Mouse (Mus musculus) midbrain, embryonic 11.5 days (tissue): ENCODE measurements around the gene 1700012B09Rik. TPM values are rescaled to one million over a fixed set of nuclear protein-coding genes. Genes with fewer than 3 reads are reported as not detected.
A peak's percentile ranks its signal among the peaks of the same experiment; 100 is the strongest.

Source experiments
- ATAC-seq: fragments of 200-750 bp; cut with Nextera tagmentation; 2 replicates; pipeline ENCODE4 v1.8.0; 2017; ENCODE audit warnings: moderate TSS enrichment, moderate library complexity; ENCODE audit not compliant: low FRiP score
- DNase-seq: peaks from one replicate; pipeline ENCODE4 v3.0.0; 2015; ENCODE audit warnings: low spot score; ENCODE audit errors: missing footprints
- H3K27ac ChIP-seq: fragments of 300-500 bp; sonication (generic); 2 replicates; pipeline ENCODE4 v1.5.1; 2014; ENCODE audit warnings: low read depth, low read length
- H3K27me3 ChIP-seq: fragments of 300-500 bp; sonication (generic); 2 replicates; pipeline ENCODE4 v1.6.1; 2014; ENCODE audit warnings: mild to moderate bottlenecking, low read length, moderate library complexity, mixed read lengths; ENCODE audit not compliant: control insufficient read depth, insufficient read depth
- H3K36me3 ChIP-seq: fragments of 300-500 bp; sonication (generic); 2 replicates; pipeline ENCODE4 v1.6.1; 2014; ENCODE audit warnings: mild to moderate bottlenecking, low read length, moderate library complexity, mixed read lengths; ENCODE audit not compliant: control insufficient read depth, insufficient read depth
- H3K4me1 ChIP-seq: fragments of 300-500 bp; sonication (generic); 2 replicates; pipeline ENCODE4 v1.6.1; 2014; ENCODE audit warnings: low read length; ENCODE audit not compliant: control insufficient read depth, insufficient read depth
- H3K4me2 ChIP-seq: fragments of 300-500 bp; sonication (generic); 2 replicates; pipeline ENCODE4 v1.6.1; 2014; ENCODE audit warnings: mild to moderate bottlenecking, moderate library complexity
- H3K4me3 ChIP-seq: fragments of 300-500 bp; sonication (generic); 2 replicates; pipeline ENCODE4 v1.5.1; 2014; ENCODE audit warnings: low read depth, low read length
- H3K9ac ChIP-seq: fragments of 300-500 bp; sonication (generic); 2 replicates; pipeline ENCODE4 v1.6.1; 2014; ENCODE audit warnings: low read length
- H3K9me3 ChIP-seq: fragments of 300-500 bp; sonication (generic); 2 replicates; pipeline ENCODE4 v1.6.1; 2016; ENCODE audit warnings: low read length; ENCODE audit not compliant: control insufficient read depth
- WGBS: fragments of 180-500 bp; shearing (Covaris S2); extraction: QIAGEN DNeasy Blood & Tissue Kit; methylation state at CpG from one replicate; pipeline ENCODE4 v1.1.7; 2014; 5-methylcytosine and 5-hydroxymethylcytosine counted together
- polyA plus RNA-seq: library from polyadenylated mRNA; unstranded; fragments of >200 nt; fragmentation: Nextera tagmentation; extraction: Ambion mirVana; gene quantifications from 2 replicates; pipeline ENCODE4 v1.2.1, GENCODE M21; 2014

The 1700012B09Rik gene
- polyA plus RNA-seq, 1 experiment from 2014 or later, result not detected

GRCm38 (mm10) chr9:14721610-14722009, 49.2 kb downstream of the 1700012B09Rik start:
- H3K4me3 ChIP-seq, result no peak overlapping the region
- no peak overlapping the region for H3K9ac ChIP-seq
- H3K4me1 ChIP-seq, result no peaks in the 10 kb centered on the region
- DNase-seq, result no peak
- H3K27me3 ChIP-seq, result no peaks in the 10 kb centered on the region; the same call in 1 of the 2 replicates
- ATAC-seq, result no peak
- H3K4me2 ChIP-seq, result no peak overlapping the region
- H3K27ac ChIP-seq, result no peak overlapping the region
- H3K36me3 ChIP-seq, result no peaks in the 10 kb centered on the region
- WGBS, result 78% methylated on average over 5 of the region's 5 CpGs
- no peaks in the 10 kb centered on the region for H3K9me3 ChIP-seq

- 66% methylated on average over 2 of the region's 2 CpGs for WGBS
Measured at GRCm38 (mm10) chr9:14720384-14720783, 50.4 kb downstream of the 1700012B09Rik start.

DNA sequence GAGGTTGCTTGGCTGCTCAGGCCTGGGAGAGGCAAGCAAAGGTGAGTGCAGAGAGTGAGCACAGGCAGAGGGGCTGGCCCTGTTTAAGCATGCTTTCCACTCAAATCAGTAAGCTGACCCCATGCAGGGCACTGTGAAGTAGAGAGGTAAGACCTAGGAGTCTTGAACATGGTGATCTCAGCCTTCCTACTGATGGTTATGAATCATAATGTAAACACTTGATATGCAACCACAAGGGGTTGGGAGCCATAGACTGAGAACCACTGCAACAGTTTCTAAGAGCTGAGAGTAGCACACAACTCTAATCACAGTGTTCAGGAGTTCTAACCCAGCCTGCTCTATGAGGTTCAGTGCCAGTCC, 52.5 kb downstream of the 1700012B09Rik start:
- H3K4me3 ChIP-seq, result no peak overlapping the region
- DNase-seq, result no peak
- no peak overlapping the region for H3K4me2 ChIP-seq
- H3K9ac ChIP-seq, result no peak overlapping the region
- H3K4me1 ChIP-seq, result no peaks in the 10 kb centered on the region
- H3K27ac ChIP-seq, result no peak overlapping the region
- no peaks in the 10 kb centered on the region for H3K9me3 ChIP-seq
- H3K36me3 ChIP-seq, result no peaks in the 10 kb centered on the region
- H3K27me3 ChIP-seq, result no peaks in the 10 kb centered on the region; the same call in 1 of the 2 replicates
- ATAC-seq, result no peak

More at GRCm38 (mm10) chr9:14720384-14720783, 50.4 kb downstream of the 1700012B09Rik start:
- H3K4me2 ChIP-seq, result no peak overlapping the region
- no peaks in the 10 kb centered on the region for H3K9me3 ChIP-seq
- H3K27me3 ChIP-seq, result no peaks in the 10 kb centered on the region; the same call in 1 of the 2 replicates
- H3K4me3 ChIP-seq, result no peak overlapping the region
- no peak overlapping the region for H3K9ac ChIP-seq
- ATAC-seq, result no peak
- no peaks in the 10 kb centered on the region for H3K4me1 ChIP-seq
- H3K36me3 ChIP-seq, result no peaks in the 10 kb centered on the region
- DNase-seq, result no peak
- H3K27ac ChIP-seq, result no peak overlapping the region

DNA sequence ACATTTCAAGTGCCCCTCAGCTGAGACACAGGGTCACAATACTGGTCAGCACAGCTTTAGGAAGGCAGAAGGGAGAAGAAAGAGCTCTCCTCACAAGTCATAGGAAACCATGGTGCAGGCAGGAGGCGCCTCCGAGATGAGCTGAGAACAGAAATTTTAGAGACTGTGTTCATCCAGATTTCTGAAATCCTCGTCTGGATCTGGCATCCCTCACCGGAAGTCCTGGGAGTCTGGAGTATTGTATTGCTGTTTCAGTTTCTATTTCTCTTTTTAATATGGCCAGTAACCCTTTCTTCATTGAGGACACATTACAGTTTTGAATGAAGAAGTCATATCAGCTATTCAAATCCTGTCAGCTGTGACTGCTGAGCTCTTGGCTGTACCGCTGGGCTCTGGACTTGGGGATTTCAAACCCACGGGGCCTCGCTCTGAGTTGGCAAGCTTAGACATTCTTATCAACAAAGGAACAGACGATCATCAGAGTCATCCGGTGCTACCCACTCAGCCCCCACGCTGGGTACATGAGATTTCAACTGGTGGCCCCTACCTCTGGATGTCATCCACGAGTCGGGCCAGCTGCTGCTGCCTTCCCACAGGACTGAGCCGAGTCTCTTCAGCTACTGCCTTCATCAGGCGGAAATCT, 53.0 kb downstream of the 1700012B09Rik start:
- no peak overlapping the region for H3K4me2 ChIP-seq
- H3K4me1 ChIP-seq, result no peaks in the 10 kb centered on the region
- DNase-seq (no peak), ATAC-seq (peak; percentile 30; the same call in 1 of the 2 replicates)
- no peaks in the 10 kb centered on the region; the same call in 1 of the 2 replicates for H3K27me3 ChIP-seq
- H3K27ac ChIP-seq, result no peak overlapping the region
- H3K9ac ChIP-seq, result no peak overlapping the region
- 61% methylated on average over 14 of the region's 14 CpGs for WGBS
- no peaks in the 10 kb centered on the region for H3K36me3 ChIP-seq
- H3K9me3 ChIP-seq, result no peaks in the 10 kb centered on the region
- H3K4me3 ChIP-seq, result no peak overlapping the region

- H3K4me3 ChIP-seq, result no peak overlapping the region
- WGBS, result 94% methylated on average over 15 of the region's 15 CpGs
- H3K4me1 ChIP-seq, result no peaks in the 10 kb centered on the region
- H3K27me3 ChIP-seq, result no peaks in the 10 kb centered on the region
- no peak overlapping the region for H3K9ac ChIP-seq
- H3K4me2 ChIP-seq, result no peak overlapping the region
- no peak overlapping the region for H3K27ac ChIP-seq
- H3K9me3 ChIP-seq, result no peaks in the 10 kb centered on the region
- H3K36me3 ChIP-seq, result no peaks in the 10 kb centered on the region
- ATAC-seq (no peak), DNase-seq (no peak)
Measured at GRCm38 (mm10) chr9:14715258-14715657, 55.6 kb downstream of the 1700012B09Rik start.

GRCm38 (mm10) chr9:14710910-14711309, 59.9 kb downstream of the 1700012B09Rik start:
- H3K27ac ChIP-seq, result no peak overlapping the region
- no peak overlapping the region for H3K4me2 ChIP-seq
- no peaks in the 10 kb centered on the region for H3K4me1 ChIP-seq
- ATAC-seq (no peak), DNase-seq (no peak)
- no peaks in the 10 kb centered on the region for H3K27me3 ChIP-seq
- no peaks in the 10 kb centered on the region for H3K9me3 ChIP-seq
- WGBS, result 90% methylated on average over 3 of the region's 3 CpGs
- H3K36me3 ChIP-seq, result no peaks in the 10 kb centered on the region
- no peak overlapping the region for H3K4me3 ChIP-seq
- H3K9ac ChIP-seq, result no peak overlapping the region

Other genes with a start within 250 kb of the 1700012B09Rik start
- 14.8 and 15.2 TPM in 2 replicates for gene Amotl1, start 126.0 kb downstream of the 1700012B09Rik start, polyA plus RNA-seq
- gene Piwil4, start 30.3 kb downstream of the 1700012B09Rik start, polyA plus RNA-seq, result 0.08 and 0.12 TPM in 2 replicates
- gene Fut4, start 18.6 kb downstream of the 1700012B09Rik start, polyA plus RNA-seq, result 1.6 and 2.1 TPM in 2 replicates
- 29.4 and 30.8 TPM in 2 replicates for gene Mre11a, start 13.6 kb upstream of the 1700012B09Rik start, polyA plus RNA-seq
- gene Ankrd49, start 13.8 kb upstream of the 1700012B09Rik start, polyA plus RNA-seq, result 63.2 and 66.4 TPM in 2 replicates
- 0.26 and 0.34 TPM in 2 replicates for gene Gpr83, start 89.2 kb upstream of the 1700012B09Rik start, polyA plus RNA-seq
- not detected in 2 replicates for gene Izumo1r, start 132.9 kb upstream of the 1700012B09Rik start, polyA plus RNA-seq